Mouse (Mus musculus): ENCODE measurements around the gene Slc25a11. TPM values are rescaled to one million over a fixed set of nuclear protein-coding genes. Genes with fewer than 3 reads are reported as not detected.
A peak's percentile ranks its signal among the peaks of the same experiment; 100 is the strongest.

Gene Slc25a11
- 118 and 151 TPM in 2 replicates for polyA plus RNA-seq (2012; rRNA removed)

DNA sequence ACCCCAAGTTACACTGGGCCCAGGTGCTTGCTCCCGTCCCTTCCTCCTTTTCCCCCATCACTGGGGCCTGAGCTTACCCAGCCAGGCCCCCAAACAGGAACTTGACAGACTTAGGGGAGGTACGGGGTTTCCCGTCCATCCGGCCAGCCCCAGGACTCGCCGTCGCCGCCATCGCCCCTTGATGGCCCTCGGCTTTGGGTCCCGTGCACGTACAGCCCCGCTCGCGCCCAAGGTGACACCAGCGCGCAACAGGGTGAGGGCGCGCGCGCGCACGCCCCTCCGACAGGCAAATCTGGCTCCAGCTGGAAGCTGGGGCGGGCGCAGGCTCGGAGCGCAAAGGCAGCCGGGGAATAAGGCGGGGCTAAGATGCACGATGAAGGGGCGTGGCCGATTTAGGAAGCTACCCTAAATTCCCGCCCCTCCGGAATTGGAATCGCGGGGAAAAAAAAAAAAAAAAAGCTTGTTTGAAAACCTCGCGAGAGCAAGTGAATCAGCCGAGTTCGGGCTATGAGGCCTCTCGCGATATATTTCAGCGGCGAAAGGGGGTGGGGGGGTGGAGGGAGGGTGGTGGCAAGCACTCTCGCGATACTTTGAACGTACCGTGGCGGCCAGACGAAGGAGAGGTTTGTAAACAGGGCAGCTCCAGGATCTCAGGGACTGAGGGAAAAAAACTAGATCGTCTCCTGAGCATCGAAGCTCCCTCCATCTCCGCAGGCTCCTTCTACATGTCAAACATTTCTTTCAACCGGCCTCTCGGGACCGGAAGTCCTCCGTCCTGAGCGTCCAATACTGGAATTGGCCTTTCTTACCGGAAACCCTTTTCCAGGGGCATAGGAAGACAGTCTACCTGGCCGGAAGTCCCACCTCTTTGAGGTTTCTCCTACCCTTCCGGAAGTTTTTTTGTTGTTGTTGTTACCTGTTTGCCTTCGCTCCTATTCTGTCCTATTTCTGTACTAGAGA is at the start of gene Slc25a11, which contains the start of gene Rnf167:
Gene Slc25a11 (minus strand): TSS at position 789 of the 960 bp plus-strand sequence.
Gene Rnf167 (plus strand): TSS at position 545 of the 960 bp plus-strand sequence.
- DNase-seq (ENCODE audit: low read depth, low spot score): peak; percentile 94
- WGBS: under 1% methylated on average over 63 of the region's 63 CpGs

DNA sequence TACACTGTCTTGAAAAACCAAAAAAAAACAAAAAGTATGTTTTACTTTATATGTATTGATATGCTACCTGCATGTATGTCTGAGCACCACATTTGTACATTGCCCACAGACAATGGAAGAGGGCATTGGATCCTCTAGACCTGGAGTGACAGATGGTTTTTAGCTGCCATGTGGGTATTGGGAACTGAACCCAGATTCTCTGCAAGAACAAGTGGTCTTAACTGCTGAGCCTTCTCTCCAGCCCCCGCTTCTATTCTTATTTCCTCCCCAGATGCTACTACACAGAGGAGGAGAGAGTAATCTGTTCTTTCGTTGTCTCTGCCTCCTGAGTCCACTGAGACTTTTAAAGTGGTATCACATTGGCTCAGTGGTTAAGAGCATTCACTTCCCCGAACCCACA is 46.2 kb upstream of the Slc25a11 start:
- DNase-seq (ENCODE audit: low read depth, low spot score): no peak
- 84% methylated on average over 3 of the region's 3 CpGs for WGBS

DNA sequence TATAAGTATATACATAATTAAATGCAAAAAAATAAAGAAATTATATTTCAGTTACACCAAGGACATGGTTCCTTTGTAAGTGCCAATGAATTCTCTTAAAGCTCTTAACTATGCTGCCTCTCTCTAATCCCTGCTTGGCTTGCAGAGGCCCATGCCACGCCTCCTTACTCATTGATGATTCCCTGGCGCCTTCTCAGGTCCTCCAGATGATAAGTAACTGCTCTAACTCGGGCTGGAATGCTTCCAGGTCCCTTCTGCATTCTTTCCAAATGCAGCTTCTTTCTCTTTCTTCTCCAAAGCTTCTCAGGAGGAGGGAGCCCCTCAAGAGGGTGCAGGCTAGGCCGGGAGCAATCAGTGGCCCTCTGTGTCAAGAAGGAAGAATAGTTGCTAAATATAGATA is 42.3 kb upstream of the Slc25a11 start:
- DNase-seq (ENCODE audit: low read depth, low spot score): no peak
- 38% methylated on average over 4 of the region's 4 CpGs for WGBS

DNA sequence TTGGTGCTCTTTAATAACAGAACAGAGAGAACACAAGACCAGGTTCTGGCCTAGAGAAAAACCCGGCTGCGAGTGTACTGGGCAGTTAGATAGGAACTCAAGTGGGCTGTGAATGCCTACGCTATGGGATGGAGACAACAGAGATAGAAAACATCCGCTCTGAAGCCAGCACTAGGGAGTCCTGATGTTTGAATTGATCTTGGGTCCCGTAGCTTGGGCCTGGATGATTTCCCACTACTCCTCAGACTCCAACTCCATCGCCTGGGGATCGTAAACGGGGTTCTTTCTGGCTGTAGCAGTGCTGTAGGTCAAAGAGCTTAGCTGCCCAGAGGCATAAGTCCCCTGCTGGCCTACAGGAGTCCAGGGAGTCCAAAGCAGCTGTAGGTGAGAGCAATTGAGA is 41.1 kb upstream of the Slc25a11 start:
- no peak for DNase-seq (ENCODE audit: low read depth, low spot score)
- WGBS: 27% methylated on average over 8 of the region's 8 CpGs

DNA sequence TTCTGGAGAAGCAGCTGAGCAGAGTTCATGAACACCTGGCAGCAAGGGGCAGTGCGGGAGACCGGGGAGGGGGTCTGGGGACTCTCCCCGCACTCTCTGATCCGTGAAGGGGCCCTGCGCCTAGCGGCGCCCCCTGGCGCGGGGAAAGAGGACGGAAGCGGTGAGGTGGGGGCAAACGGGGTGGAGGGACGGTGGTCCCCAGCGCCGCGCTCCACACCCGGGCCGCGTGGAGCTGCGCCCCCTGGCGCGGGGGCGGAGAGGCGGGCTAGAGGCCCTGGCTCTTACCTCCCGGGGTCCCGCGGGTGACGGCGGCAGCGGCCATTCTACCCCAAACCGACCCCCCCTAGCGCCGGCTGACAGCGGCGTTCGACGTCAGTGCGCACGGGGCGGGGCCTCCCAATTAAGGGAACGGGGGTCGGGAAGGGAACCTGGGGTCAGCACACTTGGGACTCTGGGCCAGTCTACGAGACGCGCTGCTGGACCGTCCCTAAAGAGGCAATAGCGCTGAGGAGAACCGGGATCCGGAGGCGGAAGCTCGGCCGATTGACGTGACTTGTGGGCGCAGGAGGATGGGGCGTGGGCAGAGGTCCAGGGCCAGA is 40.4 kb upstream of the Slc25a11 start, which contains the start of gene Camta2:
Gene Camta2 (minus strand): TSS at position 505 of the 599 bp plus-strand sequence.
- WGBS: 1% methylated on average over 55 of the region's 55 CpGs
- no peak for DNase-seq (ENCODE audit: low read depth, low spot score)

DNA sequence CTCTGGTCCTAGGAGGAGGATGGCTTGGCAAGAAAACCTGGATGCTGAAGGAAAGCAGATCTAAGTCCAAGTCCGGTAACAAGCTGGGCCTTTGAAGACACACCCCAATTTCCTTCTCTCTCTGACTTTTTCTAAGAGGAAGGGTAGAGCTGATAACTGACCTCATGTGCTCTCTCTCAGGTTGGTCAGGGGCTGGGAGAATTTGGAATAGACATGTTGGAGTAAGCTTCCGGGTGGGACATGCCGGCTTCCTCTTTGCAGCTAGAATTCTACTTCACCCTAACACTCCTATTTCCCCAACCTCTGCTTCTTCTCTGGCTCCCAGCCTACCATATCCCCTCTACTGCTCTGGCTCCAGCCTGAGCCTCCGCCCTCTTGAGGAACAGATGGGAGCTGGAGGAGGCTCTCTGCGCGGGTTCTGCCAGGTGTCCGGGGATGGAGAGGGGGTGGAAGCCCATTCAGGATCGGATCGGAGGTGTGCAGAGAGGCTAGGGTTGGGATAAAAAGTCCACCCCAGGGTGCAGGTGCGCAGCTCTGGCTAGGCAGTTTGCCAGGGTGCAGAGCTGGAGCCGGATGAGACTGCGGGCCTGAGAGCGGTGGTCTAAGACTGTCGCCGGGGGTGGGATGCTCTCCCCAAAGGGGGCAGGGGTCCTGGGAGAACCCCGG is 39.8 kb upstream of the Slc25a11 start:
- no peak for DNase-seq (ENCODE audit: low read depth, low spot score)
- WGBS: 2% methylated on average over 16 of the region's 16 CpGs

DNA sequence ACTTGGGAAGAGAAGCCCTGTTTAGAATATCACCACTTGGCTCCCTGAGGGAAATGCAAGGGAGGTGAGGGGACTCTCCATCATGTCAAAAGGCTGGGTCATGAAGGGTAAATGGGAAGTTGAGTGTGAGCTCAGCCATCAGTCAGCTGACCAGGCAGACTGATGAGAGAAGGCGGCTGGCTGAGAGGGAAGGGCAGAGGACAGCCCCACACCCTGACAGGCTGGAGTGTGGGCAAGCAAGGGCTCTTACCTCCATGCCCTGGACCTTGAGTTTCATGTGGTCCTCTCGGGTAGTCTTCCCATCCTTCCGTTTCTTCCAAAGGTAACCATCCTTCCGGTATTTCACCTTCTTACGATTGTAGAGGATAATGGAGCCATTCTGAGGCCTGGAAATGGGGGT is 36.4 kb upstream of the Slc25a11 start:
- 88% methylated on average over 5 of the region's 5 CpGs for WGBS
- no peak for DNase-seq (ENCODE audit: low read depth, low spot score)

DNA sequence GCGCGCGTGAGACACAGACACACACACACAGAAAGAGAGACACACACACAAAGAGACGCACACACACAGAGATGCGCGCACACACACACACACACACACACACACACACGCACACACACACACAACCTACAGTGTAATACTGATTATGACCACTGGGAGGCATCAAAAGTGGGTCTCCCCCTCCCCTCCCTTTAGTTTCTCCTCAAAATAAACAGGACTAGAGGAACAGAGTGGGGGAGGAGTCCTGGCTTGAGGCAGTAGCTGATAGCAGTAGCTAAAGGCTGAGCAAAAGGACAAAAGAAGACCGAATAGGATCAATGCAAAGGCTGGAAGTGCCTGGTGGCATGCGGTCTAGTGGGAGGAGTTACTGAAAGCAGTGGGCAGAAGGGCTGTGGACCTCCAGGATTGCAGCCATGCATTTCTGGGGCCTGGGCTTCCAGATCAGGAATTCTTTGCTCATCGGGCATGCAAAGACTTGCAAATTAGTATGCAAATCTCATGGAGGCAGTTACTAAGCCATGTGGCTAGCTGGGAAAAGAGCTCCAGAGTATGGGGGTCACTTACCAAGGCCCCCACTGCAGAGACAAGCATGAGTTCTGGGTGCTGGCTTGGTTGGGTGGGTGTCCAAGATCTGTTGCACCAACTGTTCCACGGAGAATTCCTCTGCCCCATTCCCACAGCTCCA is 34.8 kb upstream of the Slc25a11 start:
- no peak for DNase-seq (ENCODE audit: low read depth, low spot score)
- 72% methylated on average over 11 of the region's 11 CpGs for WGBS

DNA sequence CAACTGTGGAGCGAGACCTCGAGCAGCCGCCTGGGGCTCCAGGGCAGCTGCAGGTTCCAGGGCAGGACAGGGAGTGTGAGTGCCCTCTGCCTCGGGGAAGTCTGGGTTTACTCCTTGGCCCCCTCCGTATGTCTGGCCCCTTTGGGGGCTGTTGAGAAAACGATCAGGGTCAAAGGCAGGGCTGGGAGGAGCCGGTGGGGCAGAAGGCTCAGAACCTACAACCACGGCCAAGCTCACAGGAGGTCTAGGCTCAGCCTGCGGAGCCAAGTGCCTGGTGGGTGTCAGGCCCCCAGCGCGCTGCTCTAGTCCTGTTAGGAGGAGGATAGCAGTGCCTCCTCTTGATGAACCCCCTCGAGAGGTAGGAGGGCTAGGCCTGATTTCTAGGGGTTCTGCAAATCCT is 33.9 kb upstream of the Slc25a11 start:
- WGBS: 85% methylated on average over 12 of the region's 12 CpGs
- DNase-seq (ENCODE audit: low read depth, low spot score): no peak

DNA sequence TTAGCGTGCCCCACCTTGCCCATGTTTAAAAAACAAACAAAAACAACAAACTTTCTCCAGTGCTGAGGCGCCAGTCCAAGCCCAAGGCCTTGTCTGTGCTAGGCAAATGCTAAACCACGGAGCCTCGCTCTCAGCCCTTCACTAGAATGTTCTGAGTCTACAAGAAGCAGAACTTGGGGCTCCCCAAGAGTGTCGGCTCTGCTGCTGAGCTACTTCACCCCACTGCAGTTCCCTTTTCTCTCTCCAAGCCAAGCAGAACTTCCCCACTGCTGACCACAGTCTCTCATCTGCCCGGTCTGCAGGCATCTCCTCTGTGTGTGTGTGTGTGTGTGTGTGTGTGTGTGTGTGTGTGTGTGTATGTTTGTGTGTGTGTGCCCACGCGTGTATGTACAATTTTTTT is 32.6 kb upstream of the Slc25a11 start:
- no peak for DNase-seq (ENCODE audit: low read depth, low spot score)
- 82% methylated on average over 8 of the region's 8 CpGs for WGBS

DNA sequence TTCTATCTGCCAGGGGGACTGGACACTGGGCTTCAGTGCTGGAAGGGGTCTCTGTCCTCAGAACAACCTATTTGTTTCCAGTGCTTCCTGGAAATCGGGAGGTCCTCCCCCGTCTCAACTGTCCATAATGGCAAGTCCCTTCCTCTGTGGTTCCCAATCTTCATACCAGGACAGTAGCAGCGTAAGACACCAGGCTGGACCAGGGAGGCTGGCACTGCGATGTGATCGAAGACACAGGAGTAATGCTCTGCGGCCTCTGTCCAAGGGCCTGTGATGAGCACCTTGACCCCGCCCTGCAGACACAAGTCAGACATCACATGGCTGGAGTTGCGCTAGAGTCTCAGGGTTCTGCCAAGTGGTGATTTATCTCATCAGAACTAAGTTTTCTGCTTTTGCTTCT is 32.1 kb upstream of the Slc25a11 start:
- DNase-seq (ENCODE audit: low read depth, low spot score): no peak
- 95% methylated on average over 8 of the region's 8 CpGs for WGBS

DNA sequence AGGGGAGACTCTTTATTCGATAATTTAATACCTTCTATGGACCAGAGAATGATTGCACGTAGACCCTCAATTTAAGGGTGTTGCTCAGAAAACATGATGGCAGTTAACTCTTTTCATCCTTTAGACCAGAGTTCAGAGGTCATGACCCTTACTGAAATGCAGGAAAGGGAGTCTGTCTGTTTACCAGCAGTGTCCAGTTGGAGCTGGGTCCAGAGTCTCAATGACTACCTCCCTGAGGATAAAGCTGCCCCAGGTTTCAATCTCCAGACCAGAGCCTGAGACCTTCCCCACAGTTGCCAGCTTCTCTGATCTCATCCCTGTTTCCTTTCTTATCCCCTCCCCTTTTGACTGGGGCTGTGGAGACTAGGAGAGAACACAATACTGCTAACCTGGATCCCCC is 31.3 kb upstream of the Slc25a11 start:
- no peak for DNase-seq (ENCODE audit: low read depth, low spot score)
- 88% methylated on average over 2 of the region's 2 CpGs for WGBS

DNA sequence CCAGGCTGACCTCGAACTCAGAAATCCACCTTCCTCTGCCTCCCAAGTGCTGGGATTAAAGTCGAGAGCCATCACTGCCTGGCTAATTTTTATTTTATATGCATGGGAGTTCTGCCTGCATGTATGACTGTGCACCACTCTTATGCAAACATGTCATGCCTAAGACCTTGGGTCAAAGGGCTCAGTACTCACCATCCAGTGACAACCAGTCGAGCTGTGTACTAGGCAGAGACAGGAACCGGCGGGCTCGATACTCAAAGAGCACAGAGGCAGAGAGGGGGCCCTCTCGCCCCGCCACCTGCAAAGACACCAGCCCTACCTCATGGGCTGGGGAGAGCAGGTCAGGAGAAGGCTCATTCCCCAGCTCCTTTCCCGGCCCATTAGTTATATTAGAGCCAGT is 30.8 kb upstream of the Slc25a11 start:
- 78% methylated on average over 9 of the region's 9 CpGs for WGBS
- DNase-seq (ENCODE audit: low read depth, low spot score): no peak

DNA sequence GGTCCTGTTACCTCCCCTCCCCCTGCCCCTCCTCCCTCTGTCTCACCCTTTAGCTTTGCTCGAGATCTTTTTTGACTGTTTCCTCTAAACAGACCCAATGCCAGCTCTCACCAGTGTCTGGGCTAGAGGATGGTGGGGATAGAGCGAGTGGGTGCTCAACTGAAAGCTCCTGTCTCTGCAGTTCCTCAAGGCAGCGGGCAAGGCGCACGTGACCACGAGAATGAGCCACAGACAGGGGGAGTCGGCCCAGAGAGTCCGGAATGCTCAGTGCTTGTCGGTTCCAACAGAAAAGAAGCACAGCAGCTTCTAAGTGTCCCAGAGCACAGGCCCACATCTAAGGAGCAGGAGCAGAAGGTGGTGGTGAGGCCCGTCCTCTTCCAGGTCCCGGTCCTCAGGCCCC is 27.2 kb upstream of the Slc25a11 start:
- WGBS: 74% methylated on average over 11 of the region's 11 CpGs
- DNase-seq (ENCODE audit: low read depth, low spot score): no peak

DNA sequence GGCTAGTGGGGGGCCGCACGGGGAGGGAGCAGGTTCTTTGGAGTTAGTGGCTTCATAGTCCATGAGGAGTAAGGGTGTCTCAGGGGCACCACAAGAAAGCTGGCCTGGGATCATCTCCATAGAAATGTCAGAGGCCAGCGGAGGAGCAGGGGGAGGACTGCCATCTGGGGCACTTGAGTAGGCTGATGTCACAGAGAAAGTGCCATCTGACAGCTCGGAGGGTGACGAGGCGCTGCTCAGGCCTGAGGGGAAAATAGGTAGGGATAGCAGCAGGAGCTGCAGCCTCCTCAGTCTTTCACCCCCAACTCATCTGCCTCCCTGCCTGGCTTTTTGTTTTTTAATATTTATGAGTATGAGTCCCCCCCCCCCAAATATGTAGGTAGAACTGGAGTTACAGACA is 26.7 kb upstream of the Slc25a11 start:
- no peak for DNase-seq (ENCODE audit: low read depth, low spot score)
- 95% methylated on average over 6 of the region's 6 CpGs for WGBS

DNA sequence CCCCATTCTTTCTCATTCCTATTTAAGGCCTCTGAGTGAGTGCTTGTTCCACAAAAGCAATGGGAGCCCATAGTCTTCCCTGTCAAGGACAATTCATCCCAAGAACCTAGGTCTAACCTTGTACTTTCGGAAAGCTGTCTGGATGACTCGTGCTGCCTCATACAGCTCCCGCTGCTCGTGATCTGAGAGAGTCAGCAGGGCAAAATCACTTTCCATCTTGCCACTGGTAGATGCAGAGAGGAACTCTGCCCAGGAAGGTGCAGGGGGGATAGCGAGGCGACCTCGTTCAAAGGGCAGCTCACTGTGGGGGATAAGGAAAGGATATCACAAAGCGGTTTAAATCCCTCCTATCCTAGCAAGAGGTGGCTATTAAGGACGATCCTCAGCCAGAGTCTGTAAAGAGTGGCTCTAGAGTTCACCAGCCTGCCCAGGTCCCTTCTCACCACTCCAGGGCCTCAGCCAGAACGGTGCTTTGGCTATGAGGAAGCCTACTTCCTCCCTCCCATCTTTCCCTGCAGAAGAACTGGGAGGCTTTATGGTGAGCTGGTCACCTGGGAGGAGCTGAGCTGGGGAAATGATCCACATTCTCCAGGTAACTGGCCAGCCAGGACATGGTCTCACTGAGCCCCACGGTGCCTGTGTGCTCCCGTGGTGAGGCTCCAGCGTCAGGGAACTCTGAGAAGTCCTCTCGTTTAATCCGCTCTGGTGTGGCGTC is 24.2 kb upstream of the Slc25a11 start:
- 87% methylated on average over 16 of the region's 16 CpGs for WGBS
- DNase-seq (ENCODE audit: low read depth, low spot score): no peak

DNA sequence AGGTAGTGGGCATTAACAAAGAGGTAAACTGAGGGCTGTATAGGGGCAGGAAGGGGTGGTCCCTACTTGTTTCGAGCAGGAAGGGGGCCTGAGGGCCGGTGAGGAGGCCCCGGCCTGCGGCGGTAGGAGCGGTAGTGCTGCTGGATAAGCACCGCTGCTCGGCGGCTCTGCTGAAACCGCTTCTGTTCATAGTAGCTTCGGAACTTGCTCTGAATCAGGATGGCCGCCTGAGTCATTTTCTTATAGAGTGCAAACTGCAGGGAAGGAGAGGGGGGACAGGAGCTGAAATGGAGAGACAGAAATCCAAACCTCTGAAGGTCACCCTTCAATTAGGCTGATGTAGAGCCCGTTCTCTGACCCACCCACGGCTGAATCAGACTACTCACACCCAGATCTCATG is 23.2 kb upstream of the Slc25a11 start:
- 63% methylated on average over 14 of the region's 14 CpGs for WGBS
- no peak for DNase-seq (ENCODE audit: low read depth, low spot score)

DNA sequence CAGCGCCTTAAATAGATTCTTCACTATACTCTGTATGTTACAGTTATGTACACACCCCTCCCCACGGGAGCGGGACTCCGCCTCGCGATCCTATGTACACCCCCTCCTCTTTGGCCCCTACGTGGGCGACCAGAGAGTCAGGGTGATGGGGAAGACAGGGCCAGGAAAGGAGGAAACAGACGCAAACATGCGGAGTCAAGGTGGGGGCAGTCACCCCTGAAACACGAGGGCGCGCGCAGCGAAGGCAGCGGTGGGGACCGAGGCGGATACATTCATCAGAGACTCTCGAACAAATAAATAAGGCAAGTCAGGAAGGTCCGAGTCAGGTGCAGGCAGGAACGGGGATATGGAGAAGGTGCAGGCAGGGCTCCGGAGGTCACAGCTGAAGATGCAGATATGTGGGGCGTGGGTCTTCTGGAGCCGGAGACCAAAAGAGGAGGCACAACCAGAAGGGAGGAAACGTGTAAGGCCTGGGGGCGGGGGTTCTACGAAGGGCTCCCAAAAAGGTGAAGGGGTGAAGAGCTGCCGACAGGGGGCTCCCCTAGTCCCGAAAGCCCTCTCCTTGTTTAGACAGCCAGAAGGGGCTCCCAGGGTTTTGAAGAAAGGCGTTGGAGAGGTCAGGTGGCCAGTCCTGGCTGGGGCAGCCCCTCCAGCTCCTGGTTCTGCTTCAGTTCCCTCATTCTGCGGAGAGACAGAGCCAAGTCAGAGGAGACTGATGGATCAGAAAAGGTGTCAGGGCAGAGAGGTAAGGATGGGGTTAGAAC is 22.5 kb upstream of the Slc25a11 start:
- 1% methylated on average over 31 of the region's 31 CpGs for WGBS
- no peak for DNase-seq (ENCODE audit: low read depth, low spot score)

Measured in large intestine, adult 2 months (tissue).